Mouse (Mus musculus): Measurements from ENCODE around the gene Olfr470. TPM values are rescaled to one million over a fixed set of nuclear protein-coding genes. Genes with fewer than 3 reads are reported as not detected.
"Not testable (repeated sequence)": the region's sequence is repeated elsewhere in the genome, so short reads cannot be mapped to it uniquely, and the experiment has no call there.

The Olfr470 gene
- total RNA-seq (2021), result not detected in 2 replicates
- long read RNA-seq, result 0 reads

DNA sequence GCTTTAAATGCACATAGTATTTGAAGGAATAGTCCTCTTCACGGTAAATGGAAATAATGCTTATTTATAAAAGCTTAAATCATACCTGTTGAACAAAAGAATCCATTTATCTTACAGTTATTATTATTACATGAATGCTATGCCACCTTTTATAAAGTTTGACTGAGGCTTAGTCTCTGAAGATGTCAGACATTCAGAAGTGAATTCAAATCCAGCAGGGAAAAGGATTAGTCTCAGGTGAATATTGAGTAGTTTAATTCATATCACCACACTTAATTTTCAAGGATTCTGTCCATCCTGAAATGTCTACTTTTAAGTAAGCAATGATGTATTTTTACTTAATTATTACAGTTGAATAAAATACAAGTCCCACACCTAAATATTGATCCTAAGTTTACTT lies at the start of gene Olfr470:
Gene Olfr470 (minus strand): TSS at position 101 of the 400 bp plus-strand sequence.
- DNase-seq, result not testable (repeated sequence)

DNA sequence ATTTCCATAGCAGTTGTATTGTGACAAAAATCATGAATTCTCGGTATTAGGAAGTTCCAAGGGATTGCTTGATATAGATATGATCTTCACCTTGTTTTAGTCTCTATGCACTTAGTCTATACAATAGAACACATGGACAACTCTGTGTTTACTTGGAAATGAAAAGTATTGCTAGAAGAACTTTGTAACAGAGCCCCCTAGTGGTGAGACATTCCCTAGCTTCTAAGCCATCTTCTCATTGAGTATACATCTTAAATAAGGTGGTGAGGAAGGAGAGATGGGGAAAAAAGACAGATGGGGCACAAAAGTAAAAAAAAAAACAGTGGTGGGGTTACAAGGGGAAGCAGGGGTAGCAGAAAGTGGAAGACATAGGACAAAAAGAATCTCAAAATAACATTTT lies 5.6 kb downstream of the Olfr470 start:
- DNase-seq, result no peak

DNA sequence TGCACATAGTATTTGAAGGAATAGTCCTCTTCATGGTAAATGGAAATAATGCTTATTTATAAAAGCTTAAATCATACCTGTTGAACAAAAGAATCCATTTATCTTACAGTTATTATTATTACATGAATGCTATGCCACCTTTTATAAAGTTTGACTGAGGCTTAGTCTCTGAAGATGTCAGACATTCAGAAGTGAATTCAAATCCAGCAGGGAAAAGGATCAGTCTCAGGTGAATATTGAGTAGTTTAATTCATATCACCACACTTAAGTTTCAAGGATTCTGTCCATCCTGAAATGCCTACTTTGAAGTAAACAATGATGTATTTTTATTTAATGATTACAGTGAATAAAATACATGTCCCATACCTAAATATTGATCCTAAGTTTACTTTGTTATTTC lies 21.8 kb downstream of the Olfr470 start, which contains the start of gene Olfr469:
Gene Olfr469 (minus strand): TSS at position 101 of the 400 bp plus-strand sequence.
- DNase-seq, result not testable (repeated sequence)

DNA sequence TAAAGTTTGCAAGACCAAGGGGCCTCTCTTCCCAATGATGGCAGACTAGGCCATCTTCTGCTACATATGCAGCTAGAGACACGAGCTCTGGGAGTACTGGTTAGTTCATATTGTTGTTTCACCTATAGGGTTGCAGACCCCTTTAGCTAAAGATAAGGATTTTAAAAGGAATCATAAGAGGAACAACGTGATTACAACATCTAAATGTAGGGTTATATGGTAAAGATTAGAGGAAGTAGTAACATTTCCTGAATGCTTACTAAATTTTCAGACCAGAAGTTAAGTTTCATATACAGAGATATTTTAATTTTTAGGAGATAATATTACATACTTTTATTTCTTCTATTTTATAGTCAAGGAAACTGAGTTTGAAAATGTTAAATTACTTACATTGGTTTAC lies 23.4 kb downstream of the Olfr470 start:
- not testable (repeated sequence) for DNase-seq

DNA sequence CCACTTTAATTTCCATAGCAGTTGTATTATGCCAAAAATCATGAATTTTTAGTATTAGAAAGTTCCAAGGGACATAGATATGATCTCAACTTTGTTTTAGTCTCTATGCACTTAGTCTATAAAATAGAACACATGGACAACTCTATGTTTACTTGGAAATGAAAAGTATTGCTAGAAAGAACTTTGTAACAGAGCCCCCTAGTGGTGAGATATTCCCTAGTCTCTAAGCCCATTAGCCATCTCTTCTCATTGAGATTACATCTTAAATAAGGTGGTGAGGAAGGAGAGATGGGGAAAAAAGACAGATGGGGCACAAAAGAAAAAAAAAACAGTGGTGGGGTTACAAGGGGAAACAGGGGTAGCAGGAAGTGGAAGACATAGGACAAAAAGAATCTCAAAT lies 27.8 kb downstream of the Olfr470 start:
- no peak for DNase-seq

DNA sequence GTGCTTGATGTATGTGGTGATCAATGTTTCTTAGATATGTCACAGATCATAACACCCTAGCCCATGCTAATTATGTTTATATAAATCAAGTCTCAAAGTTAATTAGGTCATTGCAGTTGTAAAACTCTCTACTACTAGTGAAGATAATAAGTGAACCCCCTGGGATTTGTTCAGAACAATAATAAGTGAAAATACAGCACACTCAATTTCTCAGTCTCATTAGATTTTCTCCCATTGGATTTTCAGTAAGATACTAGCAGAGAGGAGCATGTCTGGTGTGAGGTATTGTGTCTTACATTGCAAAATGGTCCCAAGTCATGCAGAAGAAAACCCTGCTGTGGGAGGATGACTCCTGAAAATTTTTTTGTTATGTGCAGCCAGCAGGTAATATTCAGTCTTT lies 35.3 kb downstream of the Olfr470 start, which contains the start of gene Olfr467:
Gene Olfr467 (plus strand): TSS at position 301 of the 400 bp plus-strand sequence.
- DNase-seq, result no peak

DNA sequence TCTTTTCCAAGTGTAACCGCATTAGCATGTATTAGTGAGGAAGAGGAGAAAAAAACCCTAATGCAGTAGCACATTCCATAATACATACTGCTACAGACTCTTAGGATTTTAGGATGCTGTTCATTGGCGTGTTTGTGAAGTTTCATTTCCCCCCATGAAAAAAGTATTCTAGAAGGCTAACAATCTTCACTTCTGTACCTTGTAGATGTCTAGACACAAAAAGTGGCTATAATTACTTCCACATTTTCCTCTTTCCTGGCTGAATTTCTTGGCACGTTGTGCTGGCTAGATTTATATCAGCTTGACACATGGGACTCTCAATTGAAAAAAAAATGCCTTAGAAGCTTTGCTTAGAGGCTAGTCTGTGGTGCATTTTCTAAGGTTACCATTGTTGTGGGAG lies 45.2 kb downstream of the Olfr470 start:
- no peak for DNase-seq

DNA sequence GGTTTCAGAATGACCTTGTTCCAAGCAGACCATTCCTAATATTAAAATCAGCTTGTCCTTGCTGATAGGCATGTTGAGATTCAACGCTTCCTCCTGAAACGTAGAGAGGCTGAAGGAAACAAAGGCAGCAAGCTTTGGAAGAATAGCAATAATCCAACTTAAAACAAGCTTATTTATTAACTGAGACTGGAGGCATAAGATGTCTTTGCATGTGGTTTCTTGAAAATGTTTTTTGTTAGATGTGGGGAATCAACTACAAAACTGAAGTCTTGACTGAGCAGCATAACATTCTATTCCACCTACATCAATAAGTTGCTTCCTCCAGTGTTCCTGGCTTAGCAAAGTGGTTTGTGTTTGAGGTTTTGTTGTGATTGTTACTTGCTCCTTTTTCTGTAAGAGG lies 46.2 kb downstream of the Olfr470 start, which contains the start of gene Ovch2:
Gene Ovch2 (minus strand): TSS at position 101 of the 400 bp plus-strand sequence.
- no peak for DNase-seq

DNA sequence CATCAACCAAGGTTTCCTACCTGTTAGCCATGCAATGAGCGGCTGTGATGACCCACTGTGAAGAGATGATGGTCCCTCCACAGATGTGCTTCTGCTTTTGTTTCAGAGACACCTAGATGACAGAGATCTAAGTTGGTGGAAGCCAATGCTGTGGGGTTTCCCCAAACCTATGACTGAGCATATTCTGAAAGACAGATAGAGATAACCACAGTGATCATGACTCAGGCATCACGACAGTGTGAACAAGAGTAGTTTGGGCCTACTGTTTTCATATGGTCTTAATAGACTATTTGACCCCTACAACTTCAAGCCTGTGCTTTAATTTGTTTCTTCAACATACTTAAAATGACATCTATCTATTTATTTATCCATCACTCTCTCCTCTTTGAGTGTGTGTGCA lies 50.8 kb downstream of the Olfr470 start:
- no peak for DNase-seq

Other genes with a start within 250 kb of the Olfr470 start
- not detected in 2 replicates for gene 5330417H12Rik, start 222.3 kb downstream of the Olfr470 start, total RNA-seq (2021)
- gene Cyb5r2, start 89.5 kb downstream of the Olfr470 start, total RNA-seq (2021), result not detected in 2 replicates
- gene Ovch2, start 46.3 kb downstream of the Olfr470 start, total RNA-seq (2021), result not detected in 2 replicates
- not detected in 2 replicates for gene Olfr467, start 35.2 kb downstream of the Olfr470 start, total RNA-seq (2021)
- not detected in 2 replicates for gene Olfr469, start 21.9 kb downstream of the Olfr470 start, total RNA-seq (2021)
- not detected in 2 replicates for gene Olfr472, start 50.4 kb upstream of the Olfr470 start, total RNA-seq (2021)
- gene Olfr473, start 83.0 kb upstream of the Olfr470 start, total RNA-seq (2021), result not detected in 2 replicates
- not detected in 2 replicates for gene Olfr474, start 107.2 kb upstream of the Olfr470 start, total RNA-seq (2021)
- not detected in 2 replicates for gene Olfr476, start 117.3 kb upstream of the Olfr470 start, total RNA-seq (2021)
- gene Olfr477, start 139.2 kb upstream of the Olfr470 start, total RNA-seq (2021), result not detected in 2 replicates
- gene Olfr478, start 186.5 kb upstream of the Olfr470 start, total RNA-seq (2021), result not detected in 2 replicates
- not detected in 2 replicates for gene Olfr479, start 203.2 kb upstream of the Olfr470 start, total RNA-seq (2021)
- gene Olfr480, start 219.9 kb upstream of the Olfr470 start, total RNA-seq (2021), result not detected in 2 replicates
- not detected in 2 replicates for gene Olfr481, start 232.4 kb upstream of the Olfr470 start, total RNA-seq (2021)